Mouse (Mus musculus) heart, adult 8-10 months (tissue): ENCODE measurements at regions not wholly inside any gene's neighbourhood (a gene's known extent, or its start where the extent isn't known, plus 50 kb on each side); places are given as distances from the start of the nearest gene placed in this dataset.

Source experiments
- DNase-seq: peaks from one replicate; pipeline ENCODE4 v3.0.0; 2022; ENCODE audit warnings: low spot score

- DNase-seq = no peak
These were observed 53.3 kb upstream of the Arhgap28 start for GRCm38 (mm10) chr17:68057264-68057663.

DNA sequence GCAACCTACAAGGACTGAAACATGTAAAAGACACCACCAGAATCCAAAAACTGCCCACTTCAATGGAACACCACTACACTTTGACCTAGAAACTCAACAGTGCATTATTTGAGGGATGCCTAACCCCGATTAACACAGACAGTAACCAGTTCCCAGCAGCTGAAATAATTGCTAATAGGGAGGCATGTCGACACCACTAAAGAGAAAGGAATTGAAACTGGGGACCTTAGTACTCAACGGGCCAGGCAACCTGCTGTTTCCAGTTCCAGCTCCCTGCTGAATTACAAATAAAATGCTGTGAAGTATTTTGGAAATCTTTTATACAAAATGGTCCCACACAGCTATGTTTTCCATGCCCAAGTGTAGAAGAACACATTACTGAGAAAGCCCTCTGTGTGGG, 56.5 kb upstream of the Arhgap28 start:
- no peak for DNase-seq

DNA sequence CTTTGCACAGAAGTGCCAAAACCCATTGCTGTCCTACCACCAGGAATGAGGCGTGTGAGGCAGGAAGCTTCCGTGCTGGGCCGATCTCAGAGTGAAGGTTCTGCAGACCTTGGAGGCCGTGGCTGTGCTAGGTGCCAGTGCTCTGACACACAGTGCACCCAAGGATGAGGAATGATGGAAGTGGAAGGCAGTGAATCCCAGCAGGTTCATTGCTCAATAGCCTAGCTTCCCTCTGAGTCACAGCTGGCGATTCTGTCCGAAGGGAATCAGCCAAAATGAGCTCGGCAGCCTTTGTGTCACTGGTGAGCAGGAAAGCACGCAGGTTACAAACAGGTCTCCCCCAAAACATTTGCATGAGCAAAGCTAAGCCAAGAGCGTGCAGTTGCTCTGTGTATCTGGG, 61.8 kb upstream of the Arhgap28 start:
- DNase-seq = no peak

GRCm38 (mm10) chr17:68066204-68066603, 62.3 kb upstream of the Arhgap28 start:
- no peak for DNase-seq

DNA sequence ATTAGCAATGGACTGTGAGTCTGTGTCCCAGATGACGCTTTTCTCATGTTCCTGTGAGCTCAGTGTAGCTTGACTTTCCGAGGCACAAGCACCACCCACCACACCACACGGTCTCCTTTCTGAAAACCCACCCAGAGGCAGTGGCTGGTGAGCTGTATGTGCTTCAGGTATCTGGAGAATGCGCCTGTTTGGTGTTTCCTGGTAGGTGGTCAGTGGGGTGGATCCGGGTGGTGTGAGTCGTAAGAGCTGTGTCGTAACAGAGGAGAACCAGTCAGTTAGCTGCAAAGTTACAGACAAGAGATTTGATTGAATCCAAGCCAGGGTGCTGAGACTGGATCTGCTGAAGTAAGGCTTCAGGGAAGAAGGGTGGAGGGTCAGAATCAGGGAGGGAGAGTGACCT, 65.1 kb upstream of the Arhgap28 start:
- no peak for DNase-seq

DNA sequence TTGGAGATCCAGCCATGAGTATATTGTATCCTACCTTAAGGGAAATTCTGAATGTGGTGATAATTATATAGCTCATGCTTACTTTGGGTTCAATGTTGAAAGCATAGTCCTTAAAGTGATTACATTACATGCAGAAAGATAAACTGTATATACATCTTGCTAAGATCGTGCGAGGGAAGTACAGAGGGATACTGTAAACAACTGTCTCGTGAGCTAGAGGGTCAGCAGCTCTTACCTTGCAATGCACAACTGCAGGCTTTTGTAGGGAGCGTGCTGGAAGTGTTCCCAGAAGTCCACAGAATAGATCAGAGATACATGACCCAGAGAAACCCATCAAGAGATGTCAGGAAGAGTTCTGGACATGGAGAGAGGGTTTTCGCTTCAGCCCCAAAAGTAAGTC, 65.6 kb upstream of the Arhgap28 start:
- DNase-seq = no peak

DNA sequence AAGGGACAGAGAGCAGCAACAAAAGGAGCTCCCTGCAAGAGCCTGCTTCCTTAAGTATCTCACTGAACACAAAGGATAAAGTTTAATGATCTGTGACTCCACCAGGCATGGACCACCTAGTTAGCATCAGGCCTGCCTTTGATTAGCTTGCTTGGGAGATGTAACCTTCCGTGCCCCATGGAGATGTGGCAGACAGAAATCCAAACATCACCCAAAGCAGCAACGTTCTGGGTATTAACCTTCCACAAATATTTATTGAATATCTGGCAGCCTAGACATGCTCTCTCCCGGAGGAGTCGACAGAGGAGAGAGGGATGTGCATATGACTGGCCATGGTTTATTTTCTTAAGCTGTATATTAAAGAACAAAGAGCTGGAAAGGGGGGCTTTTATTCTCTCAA, 67.6 kb upstream of the Arhgap28 start:
- no peak for DNase-seq

- no peak for DNase-seq
These were observed 71.8 kb upstream of the Arhgap28 start for GRCm38 (mm10) chr17:68075712-68076111.

GRCm38 (mm10) chr17:68078709-68079108, 74.8 kb upstream of the Arhgap28 start:
- no peak for DNase-seq

DNA sequence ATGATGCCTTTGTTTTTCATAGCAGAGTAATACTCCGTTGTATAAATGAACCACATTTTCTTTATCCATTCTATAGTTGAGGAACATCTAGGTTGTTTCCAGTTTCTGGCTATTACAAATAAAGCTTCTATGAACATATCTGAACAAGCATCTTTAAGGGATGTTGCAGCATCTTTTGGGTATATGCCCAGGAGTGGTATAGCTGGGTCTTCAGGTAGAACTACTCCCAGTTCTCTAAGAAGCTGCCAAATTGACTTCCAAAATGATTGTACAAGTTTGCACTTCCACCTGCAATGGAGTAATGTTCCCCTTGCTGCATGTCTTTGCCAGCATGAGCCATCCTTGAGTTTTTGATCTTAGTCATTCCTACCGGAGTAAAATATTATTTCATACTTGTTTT, 80.5 kb upstream of the Arhgap28 start:
- DNase-seq = no peak

- peak; percentile 12 for DNase-seq
These were observed 83.2 kb upstream of the Arhgap28 start for GRCm38 (mm10) chr17:68087149-68087548.

GRCm38 (mm10) chr17:68089179-68089578, 85.3 kb upstream of the Arhgap28 start:
- DNase-seq = no peak

GRCm38 (mm10) chr17:68089830-68090229, 85.9 kb upstream of the Arhgap28 start:
- DNase-seq = no peak

DNA sequence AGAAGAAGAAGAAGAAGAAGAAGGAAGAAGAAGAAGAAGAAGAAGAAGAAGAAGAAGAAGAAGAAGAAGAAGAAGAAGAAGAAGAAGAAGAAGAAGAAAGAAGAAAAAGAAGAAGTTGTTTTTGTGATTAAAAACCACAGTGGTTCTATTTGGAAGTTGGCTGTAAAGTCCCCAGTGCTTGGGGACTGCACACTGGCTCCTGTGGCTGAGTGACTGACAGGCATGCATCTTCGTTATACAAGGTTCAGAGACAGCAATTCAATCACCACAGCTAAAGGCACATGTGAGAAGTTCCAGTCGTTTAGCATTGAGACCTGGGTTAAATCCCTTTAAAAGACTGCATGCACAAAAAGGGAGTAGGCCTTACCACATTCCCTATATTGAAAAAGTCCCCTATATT, 93.1 kb upstream of the Arhgap28 start:
- no peak for DNase-seq

DNA sequence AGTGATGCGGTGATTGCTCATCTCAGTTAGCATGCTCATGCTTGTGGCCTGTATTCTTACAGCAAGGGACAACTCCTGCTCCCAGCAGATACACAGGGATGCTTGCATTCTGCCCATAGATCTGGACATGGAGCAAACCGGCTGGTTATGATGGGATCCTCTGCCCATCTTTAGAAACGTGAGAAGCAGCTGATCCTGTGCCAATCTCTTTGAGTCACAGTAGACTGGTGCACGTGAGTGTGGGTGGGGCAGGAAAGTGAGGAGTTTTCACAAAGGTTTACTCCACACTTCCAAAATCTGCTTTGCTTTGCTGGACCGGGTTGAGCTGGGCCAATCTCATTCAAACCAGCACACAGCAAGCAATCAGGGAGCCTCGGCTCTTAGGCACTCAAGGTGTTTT, 93.5 kb upstream of the Arhgap28 start:
- DNase-seq = no peak

- DNase-seq = no peak
These were observed 96.2 kb upstream of the Arhgap28 start for GRCm38 (mm10) chr17:68100093-68100492.

- DNase-seq = peak; percentile 53
These were observed 99.4 kb upstream of the Arhgap28 start for GRCm38 (mm10) chr17:68103346-68103745.

GRCm38 (mm10) chr17:68106366-68106765, 102.4 kb upstream of the Arhgap28 start:
- no peak for DNase-seq

GRCm38 (mm10) chr17:68107875-68108274, 104.0 kb upstream of the Arhgap28 start:
- no peak for DNase-seq

DNA sequence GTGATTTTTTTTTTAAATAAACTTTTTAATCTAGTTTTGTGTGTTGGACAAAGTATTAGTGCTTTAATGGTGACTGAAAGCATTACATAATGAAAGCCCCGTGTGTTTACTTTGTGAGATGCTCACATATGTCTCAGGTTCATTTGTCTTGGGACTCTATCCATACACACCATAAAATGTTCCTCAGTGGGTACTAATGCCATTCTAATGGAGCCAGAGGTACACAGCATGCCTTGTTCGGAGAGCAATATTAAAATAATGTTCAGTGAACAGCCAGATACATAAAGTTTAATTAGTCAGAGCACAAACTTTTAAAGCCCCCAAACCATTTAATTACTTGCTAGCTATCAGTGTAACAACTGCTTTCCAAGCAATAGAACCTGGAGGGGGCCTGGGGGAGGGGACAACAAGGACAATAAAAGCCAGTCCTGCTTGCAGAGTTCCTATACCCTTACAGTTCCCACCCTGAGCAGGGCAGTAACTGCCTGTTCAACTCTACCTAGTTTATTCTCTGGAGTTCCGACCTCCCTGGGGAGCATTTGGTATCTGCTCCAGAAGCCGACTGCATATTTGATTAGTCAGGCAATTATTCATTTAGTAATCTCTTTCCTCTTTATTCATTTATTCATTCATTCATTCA, 108.0 kb upstream of the Arhgap28 start:
- DNase-seq = no peak

DNA sequence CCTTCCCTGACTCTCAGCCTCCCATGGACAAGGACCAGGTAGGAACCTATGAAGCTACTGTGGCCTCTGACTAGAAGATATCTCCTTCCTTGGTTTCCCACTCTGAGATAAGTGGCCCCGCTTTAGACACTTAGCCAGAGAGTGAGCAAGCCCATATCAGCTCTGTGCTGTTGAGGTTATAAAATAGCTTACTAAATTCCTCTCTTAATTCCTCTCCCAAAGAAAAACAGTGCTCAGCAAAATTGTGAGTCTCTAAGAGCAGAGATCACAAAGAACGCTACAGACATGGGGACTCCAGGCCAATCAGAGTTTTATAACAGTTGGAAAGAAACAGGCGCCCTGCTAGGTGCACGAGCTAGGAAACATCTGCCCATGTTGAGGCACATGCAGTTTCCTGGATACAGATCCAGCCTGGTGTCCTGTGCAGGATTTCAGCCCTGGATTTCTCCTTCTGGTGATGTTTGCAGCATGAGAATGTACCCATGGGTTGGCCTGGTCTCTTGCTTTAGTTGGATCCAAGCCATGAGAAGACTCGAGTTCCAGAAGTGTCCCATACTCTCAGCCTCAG, 108.9 kb upstream of the Arhgap28 start:
- no peak for DNase-seq

GRCm38 (mm10) chr17:68115599-68115998, 111.7 kb upstream of the Arhgap28 start:
- no peak for DNase-seq

- DNase-seq = no peak
These were observed 115.3 kb upstream of the Arhgap28 start for GRCm38 (mm10) chr17:68119055-68119698.
